Comparison of ENCODE assay signal across 8 mouse cellular contexts in genomic region chr4:133096671-133097070, GRCm38 (mm10). TPM values are rescaled to one million over a fixed set of nuclear protein-coding genes. Genes with fewer than 3 reads are reported as not detected.
DNase-seq lines count a peak whose midpoint lies in the region; ATAC-seq and TF ChIP-seq lines count a peak whose summit lies in the region.
"Not testable (repeated sequence)": the region's sequence is repeated elsewhere in the genome, so short reads cannot be mapped to it uniquely, and the experiment has no call there.

No protein-coding gene starts in this region.

- 0 out of 2 replicates have a peak overlapping the region, but pooled peaks have one; percentile 52 for H3K9ac ChIP-seq in embryonic facial prominence, embryonic 13.5 days
- not testable (repeated sequence) for H3K9ac ChIP-seq in hindbrain, embryonic 12.5 days; kidney, embryonic 14.5 days (ENCODE audit: low read depth, low read length); liver, adult 2 months (ENCODE audit: low read depth, low read length); lung, embryonic 16.5 days (ENCODE audit: low read length); neural tube, embryonic 13.5 days

- H3K27me3 ChIP-seq in embryonic facial prominence, embryonic 13.5 days; hindbrain, embryonic 12.5 days; kidney, embryonic 14.5 days (ENCODE audit: control insufficient read depth, insufficient read depth, low read length); liver, adult 2 months (ENCODE audit: control insufficient read depth, insufficient read depth, low read length); lung, embryonic 16.5 days (ENCODE audit: control insufficient read depth, insufficient read depth, low read depth, low read length); neural tube, embryonic 13.5 days; thymus, adult 2 months (ENCODE audit: control insufficient read depth, insufficient read depth, low read length): not testable (repeated sequence)

- H3K4me1 ChIP-seq in embryonic facial prominence, embryonic 13.5 days: peaks cover 38% of the 10 kb centered on the region
- peaks cover 36% of the 10 kb centered on the region for H3K4me1 ChIP-seq in hindbrain, embryonic 12.5 days
- H3K4me1 ChIP-seq in kidney, embryonic 14.5 days (ENCODE audit: control insufficient read depth, insufficient read depth, low read length): peaks cover 39% of the 10 kb centered on the region
- peaks cover 19% of the 10 kb centered on the region for H3K4me1 ChIP-seq in liver, adult 2 months (ENCODE audit: control insufficient read depth, insufficient read depth, low read length)
- peaks cover 41% of the 10 kb centered on the region for H3K4me1 ChIP-seq in lung, embryonic 16.5 days (replicated peaks; ENCODE audit: control insufficient read depth, insufficient read depth, low read length)
- H3K4me1 ChIP-seq in neural tube, embryonic 13.5 days (replicated peaks): peaks cover 42% of the 10 kb centered on the region
- peaks cover 39% of the 10 kb centered on the region for H3K4me1 ChIP-seq in thymus, adult 2 months (replicated peaks; ENCODE audit: control insufficient read depth, insufficient read depth, low read length)

- H3K9me3 ChIP-seq in embryonic facial prominence, embryonic 13.5 days; hindbrain, embryonic 12.5 days (replicated peaks); kidney, embryonic 14.5 days (ENCODE audit: control insufficient read depth, low read length); lung, embryonic 16.5 days (ENCODE audit: control insufficient read depth, low read length); neural tube, embryonic 13.5 days: not testable (repeated sequence)

- peak overlapping the region; percentile 37 for H3K4me3 ChIP-seq in embryonic facial prominence, embryonic 13.5 days
- H3K4me3 ChIP-seq in gastrocnemius, adult 2 months: peak overlapping the region; percentile 70
- H3K4me3 ChIP-seq in hindbrain, embryonic 12.5 days: peak overlapping the region; percentile 26
- H3K4me3 ChIP-seq in kidney, embryonic 14.5 days (ENCODE audit: low read length): peak overlapping the region; percentile 26; the same call in 1 of the 2 replicates
- H3K4me3 ChIP-seq in liver, adult 2 months (ENCODE audit: insufficient read depth, low read depth, low read length): peak overlapping the region; percentile 39
- H3K4me3 ChIP-seq in lung, embryonic 16.5 days (ENCODE audit: low read length): peak overlapping the region; percentile 34
- H3K4me3 ChIP-seq in neural tube, embryonic 13.5 days: peak overlapping the region; percentile 32
- peak overlapping the region; percentile 45 for H3K4me3 ChIP-seq in thymus, adult 2 months (ENCODE audit: control insufficient read depth, insufficient read depth, low read length)

- intact Hi-C loops in gastrocnemius, adult 2 months (cut with DNase I): not testable (repeated sequence)

- ATAC-seq in embryonic facial prominence, embryonic 13.5 days (ENCODE audit: insufficient number of reproducible peaks, insufficient read depth, low FRiP score, low TSS enrichment, low read depth); hindbrain, embryonic 12.5 days (ENCODE audit: low FRiP score); kidney, embryonic 14.5 days (ENCODE audit: low FRiP score, low TSS enrichment); lung, embryonic 16.5 days (ENCODE audit: low read depth); neural tube, embryonic 13.5 days (ENCODE audit: low read depth): not testable (repeated sequence)

- not testable (repeated sequence) for TF ChIP-seq POLR2A in liver, adult 2 months (IDR thresholded peaks at IDR 0.05; ENCODE audit: extremely low read depth, insufficient read depth, low read length); thymus, adult 2 months (IDR thresholded peaks at IDR 0.05; ENCODE audit: control insufficient read depth, extremely low read depth, insufficient read depth, low read length, poor library complexity)

- TF ChIP-seq CTCF in gastrocnemius, adult 2 months (IDR thresholded peaks at IDR 0.05); liver, adult 2 months (IDR thresholded peaks at IDR 0.05; ENCODE audit: low read depth, low read length); thymus, adult 2 months (IDR thresholded peaks at IDR 0.05; ENCODE audit: borderline replicate concordance, control insufficient read depth, extremely low read depth, insufficient read depth, low read length, poor library complexity): not testable (repeated sequence)

- not testable (repeated sequence) for H3K36me3 ChIP-seq in embryonic facial prominence, embryonic 13.5 days; hindbrain, embryonic 12.5 days; kidney, embryonic 14.5 days (ENCODE audit: control insufficient read depth, insufficient read depth, low read length); liver, adult 2 months (ENCODE audit: control insufficient read depth, insufficient read depth, low read length); lung, embryonic 16.5 days (ENCODE audit: control insufficient read depth, insufficient read depth, low read length); neural tube, embryonic 13.5 days; thymus, adult 2 months (ENCODE audit: control insufficient read depth, insufficient read depth, low read length)

- DNase-seq in gastrocnemius, adult 2 months; liver, adult 2 months (ENCODE audit: extremely low read depth, low read depth, low spot score); thymus, adult 2 months: not testable (repeated sequence)

- WGBS in embryonic facial prominence, embryonic 13.5 days: 0% methylated on average over 15 of the region's 26 CpGs
- WGBS in hindbrain, embryonic 12.5 days: 0% methylated on average over 16 of the region's 26 CpGs
- under 1% methylated on average over 11 of the region's 26 CpGs for WGBS in kidney, embryonic 14.5 days
- under 1% methylated on average over 15 of the region's 26 CpGs for WGBS in liver, adult 2 months
- under 1% methylated on average over 11 of the region's 26 CpGs for WGBS in lung, embryonic 16.5 days
- WGBS in neural tube, embryonic 13.5 days: under 1% methylated on average over 15 of the region's 26 CpGs
- WGBS in thymus, adult 2 months: under 1% methylated on average over 14 of the region's 26 CpGs

- H3K4me2 ChIP-seq in embryonic facial prominence, embryonic 13.5 days; kidney, embryonic 14.5 days (replicated peaks; ENCODE audit: low read depth, low read length); lung, embryonic 16.5 days (ENCODE audit: low read depth, low read length): not testable (repeated sequence)
- peak overlapping the region; percentile 36; the same call in 1 of the 2 replicates for H3K4me2 ChIP-seq in hindbrain, embryonic 12.5 days (replicated peaks)
- H3K4me2 ChIP-seq in neural tube, embryonic 13.5 days: peak overlapping the region; percentile 42; the same call in 1 of the 2 replicates

- H3K27ac ChIP-seq in embryonic facial prominence, embryonic 13.5 days; hindbrain, embryonic 12.5 days; kidney, embryonic 14.5 days (ENCODE audit: low read depth, low read length); lung, embryonic 16.5 days (ENCODE audit: low read length); neural tube, embryonic 13.5 days (replicated peaks): not testable (repeated sequence)
- peak overlapping the region; percentile 81 for H3K27ac ChIP-seq in gastrocnemius, adult 2 months
- 0 out of 2 replicates have a peak overlapping the region, but pooled peaks have one; percentile 50 for H3K27ac ChIP-seq in liver, adult 2 months (replicated peaks; ENCODE audit: insufficient read depth, low read depth, low read length)
- H3K27ac ChIP-seq in thymus, adult 2 months (ENCODE audit: control insufficient read depth, insufficient read depth, low read length): peak overlapping the region; percentile 62; the same call in 1 of the 2 replicates

- H3K79me2 ChIP-seq in liver, adult 2 months (ENCODE audit: control insufficient read depth, insufficient read depth, low read length): not testable (repeated sequence)

RNA-seq across cellular contexts. Expression of gene Wasf2, which starts 33.6 kb away (rescaled TPM):
- polyA plus RNA-seq in embryonic facial prominence, embryonic 13.5 days (2015; fragmentation: Nextera tagmentation; extraction: Ambion mirVana): 118 and 142 TPM in 2 replicates
- total RNA-seq in gastrocnemius, adult 2 months (2021): 10 to 100 TPM; 34.9 to 35.6 TPM
- 49.0 and 49.1 TPM in 2 replicates for polyA plus RNA-seq in hindbrain, embryonic 12.5 days (2016; fragmentation: Nextera tagmentation; extraction: Ambion mirVana)
- polyA plus RNA-seq in kidney, embryonic 14.5 days (2014; fragmentation: Nextera tagmentation; extraction: Ambion mirVana): 103 and 143 TPM in 2 replicates
- 6.0 and 10.7 TPM in 2 replicates for total RNA-seq in liver, adult 2 months (2014; rRNA removed)
- polyA plus RNA-seq in liver, adult 2 months (2012; rRNA removed): 12.3 and 17.0 TPM in 2 replicates
- polyA plus RNA-seq in lung, embryonic 16.5 days (2015; fragmentation: Nextera tagmentation; extraction: Ambion mirVana): 140 and 144 TPM in 2 replicates
- 34.0 and 36.5 TPM in 2 replicates for polyA plus RNA-seq in neural tube, embryonic 13.5 days (2015; fragmentation: Nextera tagmentation; extraction: Ambion mirVana)
- polyA plus RNA-seq in thymus, adult 2 months (2012; rRNA removed): 163 and 186 TPM in 2 replicates
